Mouse (Mus musculus): ENCODE measurements around the gene Gm3250.
"Not testable (repeated sequence)": the region's sequence is repeated elsewhere in the genome, so short reads cannot be mapped to it uniquely, and the experiment has no call there.

Gm3250 gene

GRCm38 (mm10) chr10:77751254-77751653, 31.1 kb downstream of the Gm3250 start, which contains the start of gene Gm9736:
TSS of gene Gm9736 (minus strand) at chr10:77751354.
- not testable (repeated sequence) for DNase-seq (ENCODE audit: low spot score in 2 of 2)

GRCm38 (mm10) chr10:77750686-77751085, 31.7 kb downstream of the Gm3250 start:
- not testable (repeated sequence) for DNase-seq (ENCODE audit: low spot score in 2 of 2)

- DNase-seq (ENCODE audit: low spot score in 2 of 2) = not testable (repeated sequence)
Measured at GRCm38 (mm10) chr10:77741924-77742688, 40.2 kb downstream of the Gm3250 start, which contains the start of gene Gm18596. TSS of gene Gm18596 (minus strand) at chr10:77742638.

GRCm38 (mm10) chr10:77738929-77739328, 43.4 kb downstream of the Gm3250 start:
- DNase-seq (ENCODE audit: low spot score in 2 of 2) = no peak

DNA sequence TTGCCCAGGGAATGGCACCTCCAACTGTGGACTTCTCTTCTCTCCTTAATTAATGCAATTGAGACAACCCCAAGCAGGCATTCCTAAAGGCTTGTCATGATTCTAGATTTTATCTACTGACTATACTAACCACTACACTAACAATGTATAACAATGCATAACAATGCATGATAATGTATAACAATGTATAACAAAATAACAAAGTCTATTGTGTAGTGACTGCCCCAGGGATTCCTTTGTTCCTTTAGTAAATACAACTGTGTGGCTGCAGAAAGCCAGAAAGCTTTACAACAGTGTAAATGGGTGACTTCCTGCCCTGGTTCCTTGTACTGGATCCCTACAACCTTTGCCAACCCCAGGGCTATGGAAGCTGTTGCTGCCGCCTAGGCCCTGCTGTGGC, 46.4 kb downstream of the Gm3250 start:
- DNase-seq (ENCODE audit: low spot score in 2 of 2) = no peak

Data from spleen, postnatal 4 days (tissue).